Mouse (Mus musculus) thymus, adult 2 months (tissue): ENCODE data around the gene Adamts4.
A peak's percentile ranks its signal among the peaks of the same experiment; 100 is the strongest.

ENCODE experiments used
- CTCF ChIP-seq: fragments of 200-500 bp; IDR thresholded peaks from 2 replicates; pipeline ENCODE4 v1.5.1; 2012; ENCODE audit warnings: mild to moderate bottlenecking, control low read depth, low read length, moderate library complexity, borderline replicate concordance; ENCODE audit not compliant: control insufficient read depth, poor library complexity, insufficient read depth; ENCODE audit errors: extremely low read depth
- POLR2A ChIP-seq: fragments of 200-500 bp; IDR thresholded peaks from 2 replicates; pipeline ENCODE4 v1.6.1; 2012; ENCODE audit warnings: mild to moderate bottlenecking, low read length, control low read depth, moderate library complexity; ENCODE audit not compliant: control insufficient read depth, poor library complexity, insufficient read depth; ENCODE audit errors: extremely low read depth

DNA sequence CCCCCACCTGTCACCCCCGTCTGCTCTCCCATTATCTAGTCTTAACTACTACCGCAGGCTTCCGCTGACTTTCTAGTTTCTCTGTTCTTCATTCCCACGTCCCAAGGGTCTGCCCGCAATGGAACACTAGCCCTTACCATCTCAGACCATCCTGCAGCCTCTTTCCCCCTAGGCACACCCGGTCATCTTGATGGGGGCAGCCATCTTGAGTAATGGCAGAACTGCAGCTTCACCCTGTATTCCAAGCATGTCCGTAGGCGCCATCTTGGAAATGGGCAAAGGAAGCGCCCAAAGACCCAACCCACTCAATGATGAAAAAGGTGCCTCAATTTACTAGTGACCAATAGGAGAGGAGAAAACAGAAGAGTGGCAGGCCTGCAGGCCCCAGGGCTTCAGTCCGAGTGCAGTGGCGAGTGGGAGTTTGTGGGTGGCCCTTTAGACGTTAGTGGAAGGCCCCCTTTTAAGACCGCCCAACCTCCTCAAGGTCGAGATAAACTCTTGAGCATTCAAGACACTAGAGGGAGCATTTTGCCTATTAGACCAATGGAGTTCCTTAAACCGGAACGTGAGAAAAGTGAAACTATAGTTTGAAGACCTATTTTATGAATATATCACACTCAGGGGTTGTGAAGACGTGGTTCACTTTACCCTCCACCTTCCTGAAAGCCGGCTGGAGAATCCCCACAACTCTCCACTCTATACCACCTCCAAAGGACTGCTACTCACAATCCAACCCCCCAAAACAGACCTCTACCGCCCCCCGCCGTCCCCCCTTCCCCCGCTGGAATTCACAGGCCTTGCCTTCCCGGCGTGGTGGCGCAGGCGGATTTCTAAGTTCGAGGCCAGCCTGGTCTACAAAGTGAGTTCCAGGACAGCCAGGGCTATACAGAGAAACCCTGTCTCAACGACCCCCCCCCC lies 27.7 kb upstream of the Adamts4 start, which contains the start of gene Tomm40l:
- peak; percentile 44; the same call in 1 of the 2 replicates for TF ChIP-seq CTCF
- peak; percentile 54 for TF ChIP-seq POLR2A
